Mouse (Mus musculus) forebrain, embryonic 10.5 days (tissue): ENCODE data around the gene Itgb2l. TPM values are rescaled to one million over a fixed set of nuclear protein-coding genes. Genes with fewer than 3 reads are reported as not detected.
"Not testable (repeated sequence)": the region's sequence is repeated elsewhere in the genome, so short reads cannot be mapped to it uniquely, and the experiment has no call there.

Experiments used
- DNase-seq: peaks from one replicate; pipeline ENCODE4 v3.0.0-alpha.2; 2017; ENCODE audit warnings: low spot score; ENCODE audit errors: extremely low spot score
- H3K27ac ChIP-seq: fragments of 300-500 bp; sonication (generic); 2 replicates; pipeline ENCODE4 v1.5.1; 2016; ENCODE audit warnings: mild to moderate bottlenecking
- H3K27me3 ChIP-seq: fragments of 300-500 bp; sonication (generic); 2 replicates; pipeline ENCODE4 v1.6.1; 2016; ENCODE audit warnings: mild to moderate bottlenecking; ENCODE audit not compliant: poor library complexity, severe bottlenecking
- H3K36me3 ChIP-seq: fragments of 300-500 bp; sonication (generic); replicated peaks from 2 replicates; pipeline ENCODE4 v1.6.1; 2016; ENCODE audit warnings: mild to moderate bottlenecking, moderate library complexity
- H3K4me1 ChIP-seq: fragments of 300-500 bp; sonication (generic); 2 replicates; pipeline ENCODE4 v1.6.1; 2016
- H3K4me3 ChIP-seq: fragments of 300-500 bp; sonication (generic); 2 replicates; pipeline ENCODE4 v1.5.1; 2016; ENCODE audit warnings: mild to moderate bottlenecking, moderate library complexity
- H3K9me3 ChIP-seq: fragments of 300-500 bp; sonication (generic); 2 replicates; pipeline ENCODE4 v1.6.1; 2016; ENCODE audit warnings: mild to moderate bottlenecking, moderate library complexity
- WGBS: fragments of 180-500 bp; shearing (Covaris S2); methylation state at CpG from one replicate; pipeline ENCODE4 v1.1.7; 2016; 5-methylcytosine and 5-hydroxymethylcytosine counted together
- polyA plus RNA-seq: library from polyadenylated mRNA; unstranded; fragments of >200 nt; fragmentation: Nextera tagmentation; extraction: Ambion mirVana; gene quantifications from 2 replicates; pipeline ENCODE4 v1.2.1, GENCODE M21; 2016

Gene Itgb2l
- polyA plus RNA-seq, 1 experiment from 2014 or later = not detected

GRCm38 (mm10) chr16:96459356-96459755, 15.9 kb upstream of the Itgb2l start:
- Histone ChIP-seq H3K4me3 (no peak overlapping the region), H3K36me3 (no peaks in the 10 kb centered on the region), H3K27me3 (no peaks in the 10 kb centered on the region), H3K9me3 (no peaks in the 10 kb centered on the region), H3K27ac (no peak overlapping the region), H3K4me1 (no peaks in the 10 kb centered on the region)
- DNase-seq = no peak
- 87% methylated on average over 2 of the region's 2 CpGs for WGBS

GRCm38 (mm10) chr16:96457612-96458011, 14.2 kb upstream of the Itgb2l start:
- no peak for DNase-seq
- Histone ChIP-seq H3K4me3 (no peak overlapping the region), H3K9me3 (no peaks in the 10 kb centered on the region), H3K27me3 (no peaks in the 10 kb centered on the region), H3K27ac (no peak overlapping the region), H3K36me3 (no peaks in the 10 kb centered on the region), H3K4me1 (no peaks in the 10 kb centered on the region)
- 92% methylated on average over 5 of the region's 5 CpGs for WGBS

- Histone ChIP-seq H3K27ac (no peak overlapping the region), H3K4me1 (no peaks in the 10 kb centered on the region), H3K36me3 (no peaks in the 10 kb centered on the region), H3K27me3 (no peaks in the 10 kb centered on the region), H3K4me3 (no peak overlapping the region), H3K9me3 (no peaks in the 10 kb centered on the region)
- DNase-seq = no peak
These were observed 10.7 kb upstream of the Itgb2l start for GRCm38 (mm10) chr16:96454086-96454485.

- not testable (repeated sequence) for DNase-seq
These were observed 7.5 kb upstream of the Itgb2l start for GRCm38 (mm10) chr16:96450871-96451270.

GRCm38 (mm10) chr16:96441826-96442225, 1.6 kb downstream of the Itgb2l start:
- Histone ChIP-seq H3K4me3 (no peak overlapping the region), H3K27me3 (no peaks in the 10 kb centered on the region), H3K4me1 (0 out of 2 replicates have a peak, but pooled peaks cover 4% of the 10 kb centered on the region), H3K27ac (no peak overlapping the region), H3K36me3 (no peaks in the 10 kb centered on the region), H3K9me3 (no peaks in the 10 kb centered on the region)
- 84% methylated on average over 3 of the region's 3 CpGs for WGBS
- DNase-seq = no peak

More at GRCm38 (mm10) chr16:96450871-96451270, 7.5 kb upstream of the Itgb2l start:
- not testable (repeated sequence) for H3K27ac ChIP-seq, H3K4me1 ChIP-seq, H3K9me3 ChIP-seq, H3K27me3 ChIP-seq, H3K4me3 ChIP-seq, H3K36me3 ChIP-seq
- WGBS = 92% methylated on average over 16 of the region's 16 CpGs

- DNase-seq = no peak
- H3K36me3 ChIP-seq = no peaks in the 10 kb centered on the region
- no peaks in the 10 kb centered on the region for H3K9me3 ChIP-seq
- no peak overlapping the region for H3K4me3 ChIP-seq
- H3K4me1 ChIP-seq = 0 out of 2 replicates have a peak, but pooled peaks cover 4% of the 10 kb centered on the region
- 88% methylated on average over 8 of the region's 8 CpGs for WGBS
- no peak overlapping the region for H3K27ac ChIP-seq
- H3K27me3 ChIP-seq = no peaks in the 10 kb centered on the region
These were observed 2.5 kb downstream of the Itgb2l start for GRCm38 (mm10) chr16:96440871-96441270.

- DNase-seq = no peak
- Histone ChIP-seq H3K4me3 (no peak overlapping the region), H3K9me3 (no peaks in the 10 kb centered on the region), H3K4me1 (0 out of 2 replicates have a peak, but pooled peaks cover 4% of the 10 kb centered on the region), H3K27me3 (no peaks in the 10 kb centered on the region), H3K27ac (no peak overlapping the region), H3K36me3 (no peaks in the 10 kb centered on the region)
- WGBS = 83% methylated on average over 4 of the region's 4 CpGs
These were observed 3.7 kb downstream of the Itgb2l start for GRCm38 (mm10) chr16:96439682-96440081.

GRCm38 (mm10) chr16:96438946-96439345, 4.5 kb downstream of the Itgb2l start:
- DNase-seq = no peak
- H3K27me3 ChIP-seq = no peaks in the 10 kb centered on the region
- no peak overlapping the region for H3K27ac ChIP-seq
- H3K4me1 ChIP-seq = 0 out of 2 replicates have a peak, but pooled peaks cover 4% of the 10 kb centered on the region
- WGBS = 94% methylated on average over 5 of the region's 5 CpGs
- H3K36me3 ChIP-seq = no peaks in the 10 kb centered on the region
- H3K4me3 ChIP-seq = no peak overlapping the region
- H3K9me3 ChIP-seq = no peaks in the 10 kb centered on the region

- 85% methylated on average over 3 of the region's 3 CpGs for WGBS
- Histone ChIP-seq H3K4me3 (no peak overlapping the region), H3K4me1 (0 out of 2 replicates have a peak, but pooled peaks cover 4% of the 10 kb centered on the region), H3K36me3 (no peaks in the 10 kb centered on the region), H3K27ac (no peak overlapping the region), H3K27me3 (no peaks in the 10 kb centered on the region), H3K9me3 (no peaks in the 10 kb centered on the region)
- DNase-seq = no peak
These were observed 9.2 kb downstream of the Itgb2l start for GRCm38 (mm10) chr16:96434024-96434785.

- Histone ChIP-seq H3K4me1 (0 out of 2 replicates have a peak, but pooled peaks cover 4% of the 10 kb centered on the region), H3K27me3 (no peaks in the 10 kb centered on the region), H3K36me3 (no peaks in the 10 kb centered on the region), H3K9me3 (no peaks in the 10 kb centered on the region), H3K4me3 (no peak overlapping the region), H3K27ac (no peak overlapping the region)
- DNase-seq = no peak
- whole genome bisulfite sequencing = 88% methylated on average over 10 of the region's 10 CpGs
These were observed 10.2 kb downstream of the Itgb2l start for GRCm38 (mm10) chr16:96433266-96433665.

GRCm38 (mm10) chr16:96429046-96429445, 14.4 kb downstream of the Itgb2l start:
- H3K4me3 ChIP-seq = no peak overlapping the region
- H3K27ac ChIP-seq = no peak overlapping the region
- no peaks in the 10 kb centered on the region for H3K4me1 ChIP-seq
- no peaks in the 10 kb centered on the region for H3K27me3 ChIP-seq
- H3K36me3 ChIP-seq = no peaks in the 10 kb centered on the region
- no peak for DNase-seq
- WGBS = 72% methylated on average over 3 of the region's 3 CpGs
- no peaks in the 10 kb centered on the region for H3K9me3 ChIP-seq

- WGBS = 89% methylated on average over 7 of the region's 7 CpGs
- Histone ChIP-seq H3K27ac (no peak overlapping the region), H3K36me3 (no peaks in the 10 kb centered on the region), H3K4me3 (no peak overlapping the region), H3K27me3 (no peaks in the 10 kb centered on the region), H3K4me1 (no peaks in the 10 kb centered on the region), H3K9me3 (no peaks in the 10 kb centered on the region)
- DNase-seq = no peak
These were observed 16.7 kb downstream of the Itgb2l start for GRCm38 (mm10) chr16:96426671-96427070.

GRCm38 (mm10) chr16:96425044-96425443, 18.4 kb downstream of the Itgb2l start:
- no peaks in the 10 kb centered on the region for H3K9me3 ChIP-seq
- WGBS = 93% methylated on average over 2 of the region's 2 CpGs
- no peak overlapping the region for H3K27ac ChIP-seq
- no peaks in the 10 kb centered on the region for H3K36me3 ChIP-seq
- H3K4me1 ChIP-seq = no peaks in the 10 kb centered on the region
- no peak for DNase-seq
- no peaks in the 10 kb centered on the region for H3K27me3 ChIP-seq
- no peak overlapping the region for H3K4me3 ChIP-seq
